Mouse (Mus musculus): ENCODE measurements at regions not wholly inside any gene's neighbourhood (a gene's known extent, or its start where the extent isn't known, plus 50 kb on each side); places are given as distances from the start of the nearest gene placed in this dataset.

- DNase-seq (ENCODE audit: low read depth, low spot score) = no peak
Measured at GRCm38 (mm10) chr10:19412926-19413325, 56.6 kb downstream of the Olig3 start.

- DNase-seq (ENCODE audit: low read depth, low spot score) = no peak
Measured at GRCm38 (mm10) chr10:19413935-19414334, 57.6 kb downstream of the Olig3 start.

GRCm38 (mm10) chr10:19414834-19415233 lies 58.5 kb downstream of the Olig3 start:
- no peak for DNase-seq (ENCODE audit: low read depth, low spot score)

GRCm38 (mm10) chr10:19424030-19424429 lies 67.7 kb downstream of the Olig3 start:
- no peak for DNase-seq (ENCODE audit: low read depth, low spot score)

- no peak for DNase-seq (ENCODE audit: low read depth, low spot score)
Measured at GRCm38 (mm10) chr10:19424961-19425360, 68.6 kb downstream of the Olig3 start.

GRCm38 (mm10) chr10:19426835-19427234 lies 70.5 kb downstream of the Olig3 start:
- no peak for DNase-seq (ENCODE audit: low read depth, low spot score)

GRCm38 (mm10) chr10:19432515-19432914 lies 76.2 kb downstream of the Olig3 start:
- DNase-seq (ENCODE audit: low read depth, low spot score) = no peak

- DNase-seq (ENCODE audit: low read depth, low spot score) = no peak
Measured at GRCm38 (mm10) chr10:19434661-19435060, 78.3 kb downstream of the Olig3 start.

GRCm38 (mm10) chr10:19441807-19442206 lies 85.5 kb downstream of the Olig3 start:
- DNase-seq (ENCODE audit: low read depth, low spot score) = no peak

- DNase-seq (ENCODE audit: low read depth, low spot score) = no peak
Measured at GRCm38 (mm10) chr10:19443516-19443915, 87.2 kb downstream of the Olig3 start.

GRCm38 (mm10) chr10:19448838-19449559 lies 92.7 kb downstream of the Olig3 start:
- no peak for DNase-seq (ENCODE audit: low read depth, low spot score)

- DNase-seq (ENCODE audit: low read depth, low spot score) = no peak
Measured at GRCm38 (mm10) chr10:19459053-19459452, 102.7 kb downstream of the Olig3 start.

- DNase-seq (ENCODE audit: low read depth, low spot score) = no peak
Measured at GRCm38 (mm10) chr10:19459709-19460108, 103.4 kb downstream of the Olig3 start.

GRCm38 (mm10) chr10:19460164-19460563 lies 103.8 kb downstream of the Olig3 start:
- DNase-seq (ENCODE audit: low read depth, low spot score) = no peak

GRCm38 (mm10) chr10:19463800-19464199 lies 107.5 kb downstream of the Olig3 start:
- DNase-seq (ENCODE audit: low read depth, low spot score) = no peak

GRCm38 (mm10) chr10:19464504-19464903 lies 108.2 kb downstream of the Olig3 start:
- DNase-seq (ENCODE audit: low read depth, low spot score) = no peak

GRCm38 (mm10) chr10:19471349-19472040 lies 115.2 kb downstream of the Olig3 start:
- no peak for DNase-seq (ENCODE audit: low read depth, low spot score)

- no peak for DNase-seq (ENCODE audit: low read depth, low spot score)
Measured at GRCm38 (mm10) chr10:19472066-19472465, 115.7 kb downstream of the Olig3 start.

- DNase-seq (ENCODE audit: low read depth, low spot score) = no peak
Measured at GRCm38 (mm10) chr10:19472949-19473535, 116.7 kb downstream of the Olig3 start.

- DNase-seq (ENCODE audit: low read depth, low spot score) = no peak
Measured at GRCm38 (mm10) chr10:19485537-19486135, 106.1 kb upstream of the Ifngr1 start.

- no peak for DNase-seq (ENCODE audit: low read depth, low spot score)
Measured at GRCm38 (mm10) chr10:19490500-19490899, 101.2 kb upstream of the Ifngr1 start.

All from retina, adult 2 months (tissue).